Mouse (Mus musculus) cortical plate, adult 2 months (tissue): ENCODE data around the gene Arhgap15.

ENCODE experiments used
- CTCF ChIP-seq: fragments of 200-500 bp; IDR thresholded peaks from 2 replicates; pipeline ENCODE4 v1.5.1; 2011; ENCODE audit warnings: mild to moderate bottlenecking, control low read depth, low read length; ENCODE audit not compliant: insufficient read depth; ENCODE audit errors: extremely low read depth
- POLR2A ChIP-seq: fragments of 200-500 bp; IDR thresholded peaks from 2 replicates; pipeline ENCODE4 v1.6.1; 2011; ENCODE audit warnings: mild to moderate bottlenecking, low read length, control low read depth; ENCODE audit not compliant: insufficient read depth; ENCODE audit errors: extremely low read depth

GRCm38 (mm10) chr2:44341091-44341571, 592.5 kb downstream of the Arhgap15 start:
- TF ChIP-seq POLR2A (no peak), CTCF (no peak)
